In the genomic region with DNA sequence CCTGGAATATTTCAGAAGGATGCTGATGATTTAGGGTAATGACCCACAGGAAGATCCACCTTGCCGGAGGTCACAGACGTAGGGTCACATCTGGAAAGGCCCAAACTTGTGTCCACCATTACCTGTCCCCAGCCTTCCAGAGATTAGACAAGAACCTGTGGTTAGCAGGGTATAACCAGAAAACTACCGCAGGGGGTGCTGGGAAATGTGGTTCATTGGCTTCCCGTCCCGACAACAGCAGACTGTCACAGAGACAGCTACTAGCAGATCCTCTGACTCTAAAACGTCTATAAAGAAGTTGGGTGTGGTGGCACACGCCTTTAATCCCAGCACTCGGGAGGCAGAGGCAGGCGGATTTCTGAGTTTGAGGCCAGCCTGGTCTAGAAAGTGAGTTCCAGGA, we compare ENCODE assay signal across 17 mouse cellular contexts. TPM values are rescaled to one million over a fixed set of nuclear protein-coding genes. Genes with fewer than 3 reads are reported as not detected.
DNase-seq lines count a peak whose midpoint lies in the region; ATAC-seq lines count a peak whose summit lies in the region.
"Had no signal": no experiment of that assay in that cellular context is flagged by ENCODE, and none has a peak within 500 bp of the region (broad histone marks: within the 10 kb centered on the region; RNA-seq: fewer than 3 reads in every experiment).

No protein-coding gene starts in this region.

- ATAC-seq in CD4-positive, CD25-positive, alpha-beta regulatory T cell, adult 4 months, result no peak
- ATAC-seq: forebrain, embryonic 16.5 days; hindbrain, postnatal 0 days had no signal

- DNase-seq in CD4-positive, CD25-positive, alpha-beta regulatory T cell, adult 2 months (ENCODE audit: low read depth, low spot score), result peak; percentile 49
- DNase-seq in T-cell, adult 2 months (ENCODE audit: low spot score), result peak; percentile 54
- DNase-seq in thymus, postnatal 14 days, result peak; percentile 60
- DNase-seq in layer of hippocampus, adult 11-12 months (ENCODE audit: low spot score), result no peak
- no peak for DNase-seq in spleen, postnatal 4 days (ENCODE audit: low spot score in 2 of 2)
- no peak for DNase-seq in cerebellum, postnatal 36 days
- DNase-seq: adrenal gland, postnatal 10 days; B cell, adult 2 months; cerebellum, adult 11-12 months; cerebellum, adult 9-10 months; cerebellum, postnatal 25 days; gastrocnemius, postnatal 10 days; heart, adult 2 months; heart, postnatal 14 days had no signal

RNA-seq across cellular contexts. Expression of gene Chka, which starts 14.8 kb away (rescaled TPM):
- 1 to 10 TPM; 2.5 to 3.7 TPM for polyA plus RNA-seq in CD4-positive, CD25-positive, alpha-beta regulatory T cell, adult 4 months (2017; shearing (Covaris generic))

Comparison
In these comparisons a context has a peak if more than half of its experiments do, and no peak if none do; other contexts are left out.
1. DNase-seq: peak in CD4-positive, CD25-positive, alpha-beta regulatory T cell, adult 2 months (single experiment), T-cell, adult 2 months (single experiment) and thymus, postnatal 14 days (single experiment); none in layer of hippocampus, adult 11-12 months (single experiment), spleen, postnatal 4 days (0 of 2) and cerebellum, postnatal 36 days (0 of 2).